Mouse (Mus musculus) heart, embryonic 14.5 days (tissue): ENCODE results near the gene Ctrl. TPM values are rescaled to one million over a fixed set of nuclear protein-coding genes. Genes with fewer than 3 reads are reported as not detected.

Source experiments
- ATAC-seq: fragments of 200-750 bp; cut with Nextera tagmentation; 2 replicates; pipeline ENCODE4 v1.8.0; 2017; ENCODE audit warnings: low read depth, moderate TSS enrichment; ENCODE audit not compliant: insufficient number of reproducible peaks, insufficient read depth, low FRiP score
- H3K27ac ChIP-seq, 2 experiments: fragments of 200-500 bp in 1 of 2; fragments of 300-500 bp in 1 of 2; sonication (generic) in 1 of 2; replicated peaks in 1 of 2; 2 replicates each; pipeline ENCODE4 v1.5.1; 2012 to 2014; ENCODE audit warnings: low read depth in 2 of 2, low read length in 2 of 2, control low read depth in 1 of 2, mild to moderate bottlenecking in 1 of 2, mixed read lengths in 1 of 2; ENCODE audit not compliant: control insufficient read depth in 1 of 2, insufficient read depth in 1 of 2
- H3K27me3 ChIP-seq: fragments of 300-500 bp; sonication (generic); 2 replicates; pipeline ENCODE4 v1.6.1; 2014; ENCODE audit warnings: mild to moderate bottlenecking, low read length, control low read depth; ENCODE audit not compliant: control insufficient read depth, insufficient read depth
- H3K36me3 ChIP-seq: fragments of 300-500 bp; sonication (generic); 2 replicates; pipeline ENCODE4 v1.6.1; 2014; ENCODE audit warnings: mild to moderate bottlenecking, control low read depth, low read length, mixed read lengths; ENCODE audit not compliant: control insufficient read depth, insufficient read depth
- H3K4me1 ChIP-seq, 2 experiments: fragments of 200-500 bp in 1 of 2; fragments of 300-500 bp in 1 of 2; sonication (generic) in 1 of 2; 2 replicates each; pipeline ENCODE4 v1.6.1; 2012 to 2014; ENCODE audit warnings: low read length in 2 of 2, control low read depth in 1 of 2, mixed read lengths in 1 of 2; ENCODE audit not compliant: control insufficient read depth in 2 of 2, insufficient read depth in 2 of 2
- H3K4me2 ChIP-seq: fragments of 300-500 bp; sonication (generic); 2 replicates; pipeline ENCODE4 v1.6.1; 2014; ENCODE audit warnings: mild to moderate bottlenecking, low read length
- H3K4me3 ChIP-seq, 2 experiments: fragments of 200-500 bp in 1 of 2; fragments of 300-500 bp in 1 of 2; sonication (generic) in 1 of 2; 2 replicates each; pipeline ENCODE4 v1.5.1; 2012 to 2014; ENCODE audit warnings: low read length in 2 of 2, mild to moderate bottlenecking in 2 of 2, control low read depth in 1 of 2, low read depth in 1 of 2, moderate library complexity in 1 of 2; ENCODE audit not compliant: control insufficient read depth in 1 of 2, insufficient read depth in 1 of 2
- H3K9ac ChIP-seq: fragments of 300-500 bp; sonication (generic); 2 replicates; pipeline ENCODE4 v1.6.1; 2014; ENCODE audit warnings: mild to moderate bottlenecking, low read length
- H3K9me3 ChIP-seq: fragments of 300-500 bp; sonication (generic); 2 replicates; pipeline ENCODE4 v1.6.1; 2016; ENCODE audit warnings: low read length, control low read depth; ENCODE audit not compliant: control insufficient read depth
- WGBS: fragments of 180-500 bp; shearing (Covaris S2); extraction: QIAGEN DNeasy Blood & Tissue Kit; methylation state at CpG from one replicate; pipeline ENCODE4 v1.1.7; 2014; 5-methylcytosine and 5-hydroxymethylcytosine counted together
- polyA plus RNA-seq: library from polyadenylated mRNA; unstranded; fragments of >200 nt; fragmentation: Nextera tagmentation; extraction: Ambion mirVana; gene quantifications from 2 replicates; pipeline ENCODE4 v1.2.1, GENCODE M21; 2014

Ctrl gene
- polyA plus RNA-seq, 1 experiment from 2014 or later, result 1.1 TPM

- 26% methylated on average over 3 of the region's 4 CpGs for WGBS
- ATAC-seq, result no peak
- Histone ChIP-seq H3K9me3 (no peaks in the 10 kb centered on the region), H3K27ac (0 out of 4 replicates have a peak overlapping the region, but pooled peaks of 1 of the 2 experiments have one; percentile 14), H3K27me3 (no peaks in the 10 kb centered on the region), H3K9ac (no peak overlapping the region), H3K4me1 (peaks cover 22 to 44% of the 10 kb centered on the region in 2 experiments), H3K4me3 (no peak overlapping the region), H3K36me3 (peaks cover 71% of the 10 kb centered on the region), H3K4me2 (no peak overlapping the region)
Observed at GRCm38 (mm10) chr8:105957813-105958212, 24.2 kb upstream of the Ctrl start.

GRCm38 (mm10) chr8:105956556-105956955 lies 22.9 kb upstream of the Ctrl start:
- Histone ChIP-seq H3K27me3 (no peaks in the 10 kb centered on the region), H3K4me1 (peaks cover 16 to 33% of the 10 kb centered on the region in 2 experiments), H3K9ac (no peak overlapping the region), H3K36me3 (peaks cover 83% of the 10 kb centered on the region), H3K9me3 (no peaks in the 10 kb centered on the region), H3K4me2 (no peak overlapping the region), H3K27ac (peak overlapping the region in 1 of 2 experiments; percentile 17; a peak in 2 of 4 replicates), H3K4me3 (no peak overlapping the region)
- 0 out of 2 replicates have a peak, but pooled peaks have one; percentile 24 for ATAC-seq
- 39% methylated on average over 4 of the region's 4 CpGs for WGBS

- H3K4me2 ChIP-seq, result no peak overlapping the region
- H3K4me3 ChIP-seq, result no peak overlapping the region
- H3K9ac ChIP-seq, result peak overlapping the region; percentile 27; the same call in 1 of the 2 replicates
- 20% methylated on average over 7 of the region's 7 CpGs for WGBS
- H3K27me3 ChIP-seq, result no peaks in the 10 kb centered on the region
- peak; percentile 35; the same call in 1 of the 2 replicates for ATAC-seq
- peaks cover 90% of the 10 kb centered on the region for H3K36me3 ChIP-seq
- H3K4me1 ChIP-seq, result peaks cover 19 to 27% of the 10 kb centered on the region in 2 experiments
- peak overlapping the region; percentile 29 to 55 for H3K27ac ChIP-seq
- H3K9me3 ChIP-seq, result no peaks in the 10 kb centered on the region
Observed at GRCm38 (mm10) chr8:105951057-105951659, 17.5 kb upstream of the Ctrl start.

GRCm38 (mm10) chr8:105949350-105949749 lies 15.7 kb upstream of the Ctrl start:
- H3K9ac ChIP-seq, result no peak overlapping the region; the same call in 1 of the 2 replicates
- H3K4me1 ChIP-seq, result peaks cover 19 to 27% of the 10 kb centered on the region in 2 experiments
- no peaks in the 10 kb centered on the region for H3K9me3 ChIP-seq
- peaks cover 91% of the 10 kb centered on the region for H3K36me3 ChIP-seq
- H3K27ac ChIP-seq, result peak overlapping the region; percentile 20 to 66; a peak in 3 of 4 replicates
- H3K4me2 ChIP-seq, result no peak overlapping the region
- peak; percentile 37 for ATAC-seq
- WGBS, result 23% methylated on average over 10 of the region's 10 CpGs
- H3K4me3 ChIP-seq, result no peak overlapping the region
- H3K27me3 ChIP-seq, result no peaks in the 10 kb centered on the region

GRCm38 (mm10) chr8:105943321-105943739 lies 9.7 kb upstream of the Ctrl start, which contains the start of gene Lcat:
Gene Lcat (minus strand): TSS chr8:105943382.
- Histone ChIP-seq H3K27ac (no peak within 1 kb of the TSS), H3K4me1 (peaks cover 0 to 1% of the 10 kb centered on the region in 2 experiments; a peak in 1 of 4 replicates), H3K4me2 (no peak within 1 kb of the TSS), H3K4me3 (no peak within 1 kb of the TSS), H3K9ac (no peak within 1 kb of the TSS), H3K36me3 (peaks cover 86% of the 10 kb centered on the region), H3K27me3 (no peaks in the 10 kb centered on the region), H3K9me3 (no peaks in the 10 kb centered on the region)
- ATAC-seq, result no peak
- WGBS, result 70% methylated on average over 8 of the region's 8 CpGs

- Histone ChIP-seq H3K9ac (no peak overlapping the region), H3K27ac (no peak overlapping the region), H3K4me2 (no peak overlapping the region), H3K9me3 (no peaks in the 10 kb centered on the region), H3K4me1 (peaks cover 0 to 4% of the 10 kb centered on the region in 2 experiments; a peak in 1 of 4 replicates), H3K4me3 (no peak overlapping the region), H3K27me3 (no peaks in the 10 kb centered on the region), H3K36me3 (peaks cover 79% of the 10 kb centered on the region)
- 93% methylated on average over 5 of the region's 5 CpGs for WGBS
- ATAC-seq, result no peak
Observed at GRCm38 (mm10) chr8:105942542-105942941, 8.9 kb upstream of the Ctrl start.

- WGBS, result 93% methylated on average over 11 of the region's 11 CpGs
- H3K27ac ChIP-seq, result no peak overlapping the region
- H3K4me3 ChIP-seq, result no peak overlapping the region
- no peaks in the 10 kb centered on the region for H3K9me3 ChIP-seq
- H3K36me3 ChIP-seq, result peaks cover 73% of the 10 kb centered on the region
- no peak overlapping the region for H3K9ac ChIP-seq
- ATAC-seq, result no peak
- H3K4me1 ChIP-seq, result peaks cover 0 to 4% of the 10 kb centered on the region in 2 experiments; a peak in 1 of 4 replicates
- no peaks in the 10 kb centered on the region for H3K27me3 ChIP-seq
- H3K4me2 ChIP-seq, result no peak overlapping the region
Observed at GRCm38 (mm10) chr8:105942026-105942425, 8.4 kb upstream of the Ctrl start.
